Mouse (Mus musculus) stomach, postnatal 0 days (tissue): ENCODE data around the gene Fer1l5. TPM values are rescaled to one million over a fixed set of nuclear protein-coding genes. Genes with fewer than 3 reads are reported as not detected.

Source experiments
- ATAC-seq: fragments of 200-750 bp; cut with Nextera tagmentation; 2 replicates; pipeline ENCODE4 v1.8.0; 2017; ENCODE audit not compliant: low FRiP score, low TSS enrichment
- DNase-seq: peaks from one replicate; pipeline ENCODE4 v3.0.0-alpha.2; 2016; ENCODE audit warnings: low spot score
- H3K27ac ChIP-seq: fragments of 300-500 bp; sonication (generic); replicated peaks from 2 replicates; pipeline ENCODE4 v1.5.1; 2014; ENCODE audit warnings: mild to moderate bottlenecking, control low read depth
- H3K27me3 ChIP-seq: fragments of 300-500 bp; sonication (generic); 2 replicates; pipeline ENCODE4 v1.6.1; 2014; ENCODE audit warnings: low read length; ENCODE audit not compliant: control insufficient read depth, insufficient read depth
- H3K36me3 ChIP-seq: fragments of 300-500 bp; sonication (generic); 2 replicates; pipeline ENCODE4 v1.6.1; 2014; ENCODE audit warnings: low read length, mixed read lengths; ENCODE audit not compliant: control insufficient read depth, insufficient read depth
- H3K4me1 ChIP-seq: fragments of 300-500 bp; sonication (generic); replicated peaks from 2 replicates; pipeline ENCODE4 v1.6.1; 2014; ENCODE audit warnings: antibody characterized with exemption; ENCODE audit not compliant: control insufficient read depth, insufficient read depth
- H3K4me2 ChIP-seq: fragments of 300-500 bp; sonication (generic); replicated peaks from 2 replicates; pipeline ENCODE4 v1.6.1; 2014; ENCODE audit warnings: low read depth, mild to moderate bottlenecking, control low read depth, moderate library complexity
- H3K4me3 ChIP-seq: fragments of 300-500 bp; sonication (generic); 2 replicates; pipeline ENCODE4 v1.5.1; 2014; ENCODE audit warnings: low read depth, low read length, control low read depth
- H3K9ac ChIP-seq: fragments of 300-500 bp; sonication (generic); 2 replicates; pipeline ENCODE4 v1.6.1; 2014; ENCODE audit warnings: mild to moderate bottlenecking, low read length, control low read depth, mixed read lengths
- H3K9me3 ChIP-seq: fragments of 300-500 bp; sonication (generic); 2 replicates; pipeline ENCODE4 v1.6.1; 2016; ENCODE audit warnings: low read length; ENCODE audit not compliant: control insufficient read depth
- CTCF ChIP-seq: IDR thresholded peaks from 2 replicates; pipeline ENCODE4 v1.5.1; 2016; ENCODE audit warnings: antibody characterized with exemption, low read depth, mild to moderate bottlenecking, moderate library complexity
- EP300 ChIP-seq: optimal IDR thresholded peaks from 2 replicates; pipeline ENCODE3; 2016; ENCODE audit warnings: antibody characterized with exemption
- WGBS: fragments of 180-500 bp; shearing (Covaris S2); extraction: QIAGEN DNeasy Blood & Tissue Kit; methylation state at CpG from one replicate; pipeline ENCODE4 v1.1.7; 2014; 5-methylcytosine and 5-hydroxymethylcytosine counted together
- microRNA-seq: library from miRNA; unstranded; fragments of <30 nt; microRNA quantifications from one replicate; pipeline ENCODE4, GENCODE M21; 2016
- polyA plus RNA-seq: library from polyadenylated mRNA; unstranded; fragments of >200 nt; fragmentation: Nextera tagmentation; extraction: Ambion mirVana; gene quantifications from 2 replicates; pipeline ENCODE4 v1.2.1, GENCODE M21; 2015

The Fer1l5 gene
- polyA plus RNA-seq, 1 experiment from 2014 or later = 0.13 TPM

- Histone ChIP-seq H3K36me3 (no peaks in the 10 kb centered on the region), H3K27me3 (no peaks in the 10 kb centered on the region), H3K27ac (no peak overlapping the region), H3K9ac (no peak overlapping the region), H3K4me1 (no peaks in the 10 kb centered on the region), H3K9me3 (no peaks in the 10 kb centered on the region), H3K4me3 (no peak overlapping the region), H3K4me2 (no peak overlapping the region)
- DNase-seq (no peak), ATAC-seq (no peak)
- 69% methylated on average over 5 of the region's 5 CpGs for WGBS
- no peak for TF ChIP-seq CTCF
- TF ChIP-seq EP300 = no peak
Observed at GRCm38 (mm10) chr1:36458169-36458568, 86.1 kb downstream of the Fer1l5 start.

GRCm38 (mm10) chr1:36461829-36462228 is 89.7 kb downstream of the Fer1l5 start:
- no peak overlapping the region for H3K4me3 ChIP-seq
- no peak overlapping the region for H3K27ac ChIP-seq
- no peak overlapping the region for H3K9ac ChIP-seq
- H3K27me3 ChIP-seq = no peaks in the 10 kb centered on the region
- DNase-seq (no peak), ATAC-seq (no peak)
- TF ChIP-seq CTCF (no peak), EP300 (no peak)
- H3K9me3 ChIP-seq = no peaks in the 10 kb centered on the region
- 27% methylated on average over 2 of the region's 2 CpGs for WGBS
- H3K4me2 ChIP-seq = no peak overlapping the region
- H3K4me1 ChIP-seq = no peaks in the 10 kb centered on the region
- no peaks in the 10 kb centered on the region for H3K36me3 ChIP-seq

DNA sequence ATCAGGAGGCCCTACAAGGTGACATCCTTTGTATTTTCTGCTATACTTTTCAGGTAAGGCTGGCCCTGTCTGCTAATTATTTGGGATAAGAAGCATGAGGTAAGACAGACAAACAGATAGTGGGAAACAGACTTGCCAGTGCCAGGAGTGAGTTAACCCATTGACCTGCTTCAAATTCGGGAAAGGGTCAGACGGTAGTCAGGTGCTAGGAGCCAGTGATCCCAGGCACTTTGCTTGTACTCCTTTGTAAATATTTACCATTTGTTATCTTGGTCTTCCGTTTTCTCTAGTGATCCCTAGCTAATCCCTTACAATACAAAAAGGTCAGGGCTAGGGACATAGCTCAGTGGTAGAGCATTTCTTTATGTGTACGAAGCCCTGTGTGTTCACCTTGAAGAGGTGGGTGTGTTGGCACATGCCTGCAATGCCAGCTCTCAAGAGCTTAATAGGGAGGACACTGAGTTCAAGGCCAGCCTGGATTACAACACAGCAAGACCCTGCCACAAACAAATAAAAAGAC is 93.6 kb downstream of the Fer1l5 start:
- no peak overlapping the region for H3K9ac ChIP-seq
- no peak for TF ChIP-seq EP300
- no peak for TF ChIP-seq CTCF
- H3K4me2 ChIP-seq = no peak overlapping the region
- no peaks in the 10 kb centered on the region for H3K27me3 ChIP-seq
- H3K27ac ChIP-seq = no peak overlapping the region
- ATAC-seq (peak; percentile 57; the same call in 1 of the 2 replicates), DNase-seq (no peak)
- WGBS = 25% methylated on average over 4 of the region's 4 CpGs
- no peaks in the 10 kb centered on the region for H3K36me3 ChIP-seq
- no peaks in the 10 kb centered on the region for H3K4me1 ChIP-seq
- H3K4me3 ChIP-seq = no peak overlapping the region
- H3K9me3 ChIP-seq = no peaks in the 10 kb centered on the region

GRCm38 (mm10) chr1:36467446-36467845 is 95.4 kb downstream of the Fer1l5 start:
- Histone ChIP-seq H3K27me3 (no peaks in the 10 kb centered on the region), H3K4me3 (no peak overlapping the region), H3K27ac (no peak overlapping the region), H3K36me3 (no peaks in the 10 kb centered on the region), H3K9ac (no peak overlapping the region), H3K4me2 (no peak overlapping the region), H3K4me1 (peaks cover 4% of the 10 kb centered on the region; the same call in 1 of the 2 replicates), H3K9me3 (no peaks in the 10 kb centered on the region)
- ATAC-seq = no peak
- TF ChIP-seq EP300 (no peak), CTCF (no peak)
- 56% methylated on average over 5 of the region's 5 CpGs for WGBS
- no peak for DNase-seq

DNA sequence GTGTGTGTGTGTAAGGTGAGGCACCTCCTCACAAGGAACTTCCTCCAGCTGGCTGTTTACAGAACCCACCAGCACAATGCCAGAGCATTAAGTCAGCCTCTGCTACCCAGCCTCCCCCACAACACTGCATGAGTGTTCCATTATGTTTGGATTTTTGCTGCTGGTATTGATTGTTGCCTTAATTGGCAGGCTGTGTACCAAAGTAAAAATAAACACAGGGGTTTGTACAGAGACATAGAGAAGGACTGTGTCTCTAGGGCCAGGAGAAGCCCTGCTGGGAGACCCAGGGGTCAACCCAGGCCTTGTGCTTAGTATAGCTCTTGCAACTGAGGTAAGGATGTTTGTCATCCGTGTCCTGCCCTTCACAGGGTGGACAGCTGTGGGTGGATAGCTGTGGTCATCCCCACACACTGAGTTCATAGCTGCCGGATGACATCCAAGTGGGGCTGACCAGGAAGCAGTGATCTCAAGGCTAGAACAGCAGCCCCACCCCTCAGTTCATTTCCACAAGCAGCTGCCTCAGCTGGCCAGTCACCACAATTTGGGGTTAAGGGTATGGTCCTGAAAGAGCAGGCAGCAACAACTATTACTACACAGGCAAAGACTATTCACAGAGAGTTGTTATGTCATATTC is 97.8 kb downstream of the Fer1l5 start:
- Histone ChIP-seq H3K4me2 (no peak overlapping the region), H3K9ac (no peak overlapping the region), H3K36me3 (no peaks in the 10 kb centered on the region), H3K4me3 (no peak overlapping the region), H3K27ac (no peak overlapping the region), H3K4me1 (peaks cover 16% of the 10 kb centered on the region), H3K9me3 (no peaks in the 10 kb centered on the region), H3K27me3 (no peaks in the 10 kb centered on the region)
- TF ChIP-seq EP300 = no peak
- no peak for TF ChIP-seq CTCF
- DNase-seq = no peak
- ATAC-seq = peak; percentile 6
- 37% methylated on average over 2 of the region's 2 CpGs for WGBS

DNA sequence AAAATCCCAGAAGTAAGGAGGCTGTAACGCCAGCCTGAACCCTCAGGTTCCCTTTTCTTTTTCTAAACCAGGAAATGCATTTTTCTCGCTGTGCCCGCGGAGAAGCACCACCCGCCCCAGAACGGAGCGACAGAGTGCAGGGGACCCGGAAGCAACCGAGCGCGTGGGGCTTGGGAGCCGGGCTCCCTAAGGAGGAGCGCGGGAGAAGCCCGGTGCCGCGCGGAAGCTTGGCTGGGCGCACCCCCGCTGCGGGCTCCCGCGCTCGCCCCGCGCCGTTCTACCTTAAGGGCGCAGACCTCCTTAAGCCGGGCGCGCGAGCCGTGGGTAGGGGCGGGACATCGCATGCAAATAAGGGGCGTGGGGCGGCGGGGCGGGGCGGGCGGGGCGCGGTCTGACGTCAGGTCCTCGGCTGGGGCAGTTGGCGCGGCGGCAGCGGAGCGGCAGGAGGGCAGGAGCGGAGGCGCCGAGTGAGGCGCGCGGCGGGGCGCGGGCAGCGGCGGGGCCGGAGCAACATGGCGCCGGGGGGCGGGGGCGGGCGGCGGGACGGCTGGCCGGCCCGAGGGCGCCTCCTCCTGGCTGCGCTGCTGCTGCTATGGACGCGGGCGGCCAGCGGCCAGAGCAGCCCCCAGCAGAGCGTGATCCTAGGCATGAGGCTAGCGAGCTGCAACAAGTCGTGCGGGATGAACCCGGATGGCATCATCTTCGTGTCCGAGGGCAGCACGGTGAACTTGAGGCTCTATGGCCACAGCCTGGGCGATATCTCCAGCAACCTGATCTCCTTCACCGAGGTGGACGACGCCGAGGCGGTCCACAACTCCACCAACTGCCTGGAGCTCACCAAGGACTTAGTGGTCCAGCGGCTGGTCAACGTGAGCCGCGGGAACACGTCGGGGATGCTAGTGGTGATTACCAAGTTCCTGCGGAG is 99.4 kb downstream of the Fer1l5 start, which contains the start of gene Cnnm4:
TSS of gene Cnnm4 (plus strand) at position 440 of the 925 bp plus-strand sequence.
- peak within 1 kb of the TSS; percentile 64 for H3K4me3 ChIP-seq
- peaks cover 22% of the 10 kb centered on the region for H3K4me1 ChIP-seq
- under 1% methylated on average over 70 of the region's 98 CpGs for WGBS
- H3K27ac ChIP-seq = peak within 1 kb of the TSS; percentile 91
- no peaks in the 10 kb centered on the region for H3K36me3 ChIP-seq
- ATAC-seq (peak; percentile 92), DNase-seq (peak; percentile 97)
- H3K9me3 ChIP-seq = no peaks in the 10 kb centered on the region
- peak within 1 kb of the TSS; percentile 86 for H3K4me2 ChIP-seq
- no peaks in the 10 kb centered on the region for H3K27me3 ChIP-seq
- peak within 1 kb of the TSS; percentile 79 for H3K9ac ChIP-seq
- TF ChIP-seq EP300 (no peak), CTCF (peak; percentile 60)

Small RNAs within 50 kb of the gene (microRNA-seq; reads per million reads assigned to microRNA genes)
- gene Mir6898 = not detected

Other genes starting within 250 kb of the Fer1l5 start
- gene Uggt1, start 127.6 kb upstream of the Fer1l5 start, polyA plus RNA-seq = 28.9 and 31.7 TPM in 2 replicates
- 24.4 TPM in 2 replicates for gene Neurl3, start 97.6 kb upstream of the Fer1l5 start, polyA plus RNA-seq
- gene Arid5a, start 64.6 kb upstream of the Fer1l5 start, polyA plus RNA-seq = 4.0 and 4.1 TPM in 2 replicates
- gene Kansl3, start 3.1 kb upstream of the Fer1l5 start, polyA plus RNA-seq = 16.2 and 18.0 TPM in 2 replicates
- 15.7 and 16.5 TPM in 2 replicates for gene Lman2l, start 73.0 kb downstream of the Fer1l5 start, polyA plus RNA-seq
- 18.2 and 19.1 TPM in 2 replicates for gene Cnnm4, start 99.3 kb downstream of the Fer1l5 start, polyA plus RNA-seq
- gene Cnnm3, start 139.6 kb downstream of the Fer1l5 start, polyA plus RNA-seq = 1.6 and 2.0 TPM in 2 replicates
- 6.1 and 8.5 TPM in 2 replicates for gene Ankrd23, start 164.6 kb downstream of the Fer1l5 start, polyA plus RNA-seq
- 0.28 and 0.33 TPM in 2 replicates for gene Gm42417, start 167.1 kb downstream of the Fer1l5 start, polyA plus RNA-seq
- gene Ankrd39, start 175.2 kb downstream of the Fer1l5 start, polyA plus RNA-seq = 19.5 and 20.1 TPM in 2 replicates
- 5.0 and 5.1 TPM in 2 replicates for gene Sema4c, start 186.1 kb downstream of the Fer1l5 start, polyA plus RNA-seq